Mouse (Mus musculus): Measurements from ENCODE around the gene Thsd4.

- TF ChIP-seq POLR2A (IDR thresholded peaks at IDR 0.05; ENCODE audit: extremely low read depth, insufficient read depth, low read length) = no peak
- no peak for TF ChIP-seq CTCF (IDR thresholded peaks at IDR 0.05; ENCODE audit: low read depth, low read length)
Measured at GRCm38 (mm10) chr9:60436246-60436645, 85.6 kb downstream of the Thsd4 start.
